ENCODE assay signal across 8 mouse cellular contexts in the genomic region with DNA sequence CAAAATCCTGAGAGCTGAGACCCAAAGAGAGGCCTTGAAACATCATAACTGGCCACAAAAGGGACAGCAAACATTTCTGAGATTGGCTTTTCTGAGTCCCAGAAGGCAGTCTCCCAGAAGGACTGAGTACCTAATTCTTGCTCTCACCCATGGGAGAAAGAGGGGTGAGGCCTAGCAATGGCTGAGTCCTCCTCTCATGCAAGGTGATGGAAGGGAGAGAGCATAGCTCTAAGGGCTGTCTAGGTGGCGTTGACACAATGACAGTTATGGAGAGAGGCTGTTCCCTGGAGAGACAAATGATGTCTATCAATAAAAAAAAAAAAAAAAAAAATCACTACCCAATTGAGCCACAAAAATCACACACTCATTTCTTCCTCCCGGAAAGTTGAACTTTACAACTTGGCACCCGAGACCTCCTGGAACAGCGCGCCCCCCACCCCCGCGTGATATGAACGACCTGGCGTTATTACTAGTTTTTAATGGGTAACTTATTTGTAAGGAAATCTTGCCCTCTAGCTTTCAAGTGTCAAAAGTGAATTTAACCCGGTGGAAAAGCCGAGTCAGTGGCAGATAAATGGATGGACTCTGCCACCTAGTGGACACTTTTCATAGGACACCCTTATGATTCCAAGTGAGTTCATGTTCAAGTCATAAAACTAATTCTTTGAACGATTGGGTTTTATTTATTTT.
DNase-seq lines count a peak whose midpoint lies in the region; ATAC-seq and TF ChIP-seq lines count a peak whose summit lies in the region.

No protein-coding gene starts in this region.

- H3K79me2 ChIP-seq in CH12.LX (replicated peaks; ENCODE audit: control insufficient read depth, extremely low read depth, insufficient read depth, poor library complexity, severe bottlenecking): no peaks in the 10 kb centered on the region

- in situ Hi-C loops in CH12.LX (cut with MboI; ENCODE audit: low pct_ligation_motif_present, low pct_unique_long_range_greater_than_20kb, low sequenced_read_pairs): no loop called here

- no peaks in the 10 kb centered on the region for H3K9me3 ChIP-seq in CH12.LX (replicated peaks; ENCODE audit: low read length)
- no peaks in the 10 kb centered on the region for H3K9me3 ChIP-seq in embryonic facial prominence, embryonic 13.5 days

- WGBS in embryonic facial prominence, embryonic 13.5 days: 14% methylated on average over 12 of the region's 12 CpGs
- 7% methylated on average over 12 of the region's 12 CpGs for WGBS in lung, adult 2 months

- H3K4me2 ChIP-seq in CH12.LX (ENCODE audit: insufficient read depth, low read depth, poor library complexity, severe bottlenecking): no peak overlapping the region
- 0 out of 2 replicates have a peak overlapping the region, but pooled peaks have one; percentile 24 for H3K4me2 ChIP-seq in embryonic facial prominence, embryonic 13.5 days

- TF ChIP-seq RAD21 in CH12.LX (IDR thresholded peaks at IDR 0.05; ENCODE audit: low read depth, low read length): no peak; the same call in none of the 2 replicates

- ATAC-seq in embryonic facial prominence, embryonic 13.5 days (ENCODE audit: insufficient number of reproducible peaks, insufficient read depth, low FRiP score, low TSS enrichment, low read depth): no peak
- peak; percentile 83 to 89; a peak in 3 of 4 replicates for ATAC-seq in hematopoietic stem cell, adult 5-6 weeks (replicated peaks in 1 of 2; ENCODE audit: insufficient read depth in 1 of 2, low FRiP score in 2 of 2, low TSS enrichment in 1 of 2, low read depth in 1 of 2, poor library complexity in 2 of 2, severe bottlenecking in 2 of 2)

- no peak for TF ChIP-seq POLR2A in CH12.LX (IDR thresholded peaks at IDR 0.05; ENCODE audit: low read depth, low read length)
- no peak for TF ChIP-seq POLR2A in lung, adult 2 months (IDR thresholded peaks at IDR 0.05; ENCODE audit: borderline replicate concordance, extremely low read depth, low read depth, low read length)

- TF ChIP-seq CTCF in CH12.LX (conservative IDR thresholded peaks at IDR 0.05 in 1 of 2, IDR thresholded peaks at IDR 0.05 in 1 of 2; ENCODE audit: low read depth in 2 of 2, low read length in 2 of 2): peak; percentile 66 to 99; a peak in 3 of 4 replicates
- TF ChIP-seq CTCF in lung, adult 2 months (IDR thresholded peaks at IDR 0.05; ENCODE audit: insufficient read depth, low read length): peak; percentile 49

- H3K36me3 ChIP-seq in CH12.LX (replicated peaks in 1 of 2; ENCODE audit: control insufficient read depth in 1 of 2, insufficient read depth in 1 of 2, low read length in 1 of 2): no peaks in the 10 kb centered on the region
- no peaks in the 10 kb centered on the region for H3K36me3 ChIP-seq in embryonic facial prominence, embryonic 13.5 days

- no peak overlapping the region for H3K4me3 ChIP-seq in CH12.LX (replicated peaks in 1 of 3; ENCODE audit: low read depth in 2 of 3, low read length in 2 of 3, poor library complexity in 1 of 3)
- H3K4me3 ChIP-seq in embryonic facial prominence, embryonic 13.5 days: no peak overlapping the region
- no peak overlapping the region for H3K4me3 ChIP-seq in lung, adult 2 months (replicated peaks; ENCODE audit: extremely low read depth, low read depth, low read length)

- dilution Hi-C loops in CH12.LX (cut with MboI; ENCODE audit: extremely low pct_ligation_motif_present, extremely low pct_unique_long_range_greater_than_20kb, low sequenced_read_pairs): no loop called here

- H3K27ac ChIP-seq in CH12.LX (ENCODE audit: insufficient read depth, low read depth): no peak overlapping the region
- H3K27ac ChIP-seq in embryonic facial prominence, embryonic 13.5 days: no peak overlapping the region

- peak; percentile 78 for DNase-seq in CH12.LX (ENCODE audit: extremely low read depth)
- peak; percentile 41 to 66 for DNase-seq in adrenal gland, postnatal 36 days
- DNase-seq in layer of hippocampus, adult 11-12 months (ENCODE audit: low spot score): peak; percentile 86
- DNase-seq in lung, adult 2 months: peak; percentile 37
- peak; percentile 9 for DNase-seq in ovary, adult 18-20 months (ENCODE audit: low spot score)
- peak; percentile 78 for DNase-seq in thymus, postnatal 0 days (ENCODE audit: low spot score)

- no peak for TF ChIP-seq EP300 in CH12.LX (IDR thresholded peaks at IDR 0.05; ENCODE audit: low read length)

- no peaks in the 10 kb centered on the region; a peak in 1 of 4 replicates for H3K4me1 ChIP-seq in CH12.LX (ENCODE audit: control insufficient read depth in 1 of 2, insufficient read depth in 2 of 2)
- peaks cover 27% of the 10 kb centered on the region for H3K4me1 ChIP-seq in embryonic facial prominence, embryonic 13.5 days
- H3K4me1 ChIP-seq in lung, adult 2 months (ENCODE audit: control insufficient read depth, insufficient read depth, low read length): no peaks in the 10 kb centered on the region

- no peaks in the 10 kb centered on the region for H3K27me3 ChIP-seq in CH12.LX (replicated peaks)
- peaks cover 12% of the 10 kb centered on the region for H3K27me3 ChIP-seq in embryonic facial prominence, embryonic 13.5 days

- no peak overlapping the region for H3K9ac ChIP-seq in CH12.LX (ENCODE audit: insufficient read depth, low read depth)
- H3K9ac ChIP-seq in embryonic facial prominence, embryonic 13.5 days: no peak overlapping the region

TF ChIP-seq in CH12.LX, 34 proteins besides CTCF, POLR2A, EP300 and RAD21:
- TF ChIP-seq POLR2AphosphoS2 (IDR thresholded peaks at IDR 0.05; ENCODE audit: low read depth, low read length) (no peak), SIN3A (IDR thresholded peaks at IDR 0.05; ENCODE audit: low read length) (no peak), SMC3 (IDR thresholded peaks at IDR 0.05; ENCODE audit: low read depth, low read length) (peak; percentile 91), USF2 (conservative IDR thresholded peaks at IDR 0.05; ENCODE audit: low read depth, low read length) (no peak), ZKSCAN1 (IDR thresholded peaks at IDR 0.05; ENCODE audit: borderline replicate concordance, low read depth, low read length) (no peak), MAX (IDR thresholded peaks at IDR 0.05; ENCODE audit: low read length) (no peak), UBTF (IDR thresholded peaks at IDR 0.05; ENCODE audit: low read depth, low read length) (no peak), ZNF384 (IDR thresholded peaks at IDR 0.05; ENCODE audit: low read depth, low read length) (peak; percentile 69), KAT2A (IDR thresholded peaks at IDR 0.05; ENCODE audit: insufficient replicate concordance, low read length) (no peak), MEF2A (IDR thresholded peaks at IDR 0.05; ENCODE audit: borderline replicate concordance, low read depth, low read length) (no peak), NELFE (IDR thresholded peaks at IDR 0.05; ENCODE audit: low read depth, low read length) (no peak), ZC3H11A (IDR thresholded peaks at IDR 0.05; ENCODE audit: low read depth, low read length) (peak; percentile 74), RCOR1 (conservative IDR thresholded peaks at IDR 0.05; ENCODE audit: low read depth, low read length) (no peak), BHLHE40 (IDR thresholded peaks at IDR 0.05; ENCODE audit: low read depth, low read length) (no peak), JUND (conservative IDR thresholded peaks at IDR 0.05; ENCODE audit: low read depth, low read length) (peak; percentile 50), TBP (conservative IDR thresholded peaks at IDR 0.05; ENCODE audit: low read depth, low read length) (no peak)

Comparison
In these comparisons a context has a peak if more than half of its experiments do, and no peak if none do; other contexts are left out.
1. DNase-seq: peak in every context shown above with its lines; median percentile 86 in layer of hippocampus, adult 11-12 months; 78 in CH12.LX; 78 in thymus, postnatal 0 days; 54 in adrenal gland, postnatal 36 days; 37 in lung, adult 2 months; 9 in ovary, adult 18-20 months.